Mouse (Mus musculus) monocyte, adult 2 months (primary cell): ENCODE data around the gene Snx32.
A peak's percentile ranks its signal among the peaks of the same experiment; 100 is the strongest.

ENCODE experiments used
- DNase-seq, 2 experiments: peaks; one replicate each; pipeline ENCODE4 v3.0.0; 2022; ENCODE audit warnings: low spot score in 2 of 2, low read depth in 1 of 2

Gene Snx32

DNA sequence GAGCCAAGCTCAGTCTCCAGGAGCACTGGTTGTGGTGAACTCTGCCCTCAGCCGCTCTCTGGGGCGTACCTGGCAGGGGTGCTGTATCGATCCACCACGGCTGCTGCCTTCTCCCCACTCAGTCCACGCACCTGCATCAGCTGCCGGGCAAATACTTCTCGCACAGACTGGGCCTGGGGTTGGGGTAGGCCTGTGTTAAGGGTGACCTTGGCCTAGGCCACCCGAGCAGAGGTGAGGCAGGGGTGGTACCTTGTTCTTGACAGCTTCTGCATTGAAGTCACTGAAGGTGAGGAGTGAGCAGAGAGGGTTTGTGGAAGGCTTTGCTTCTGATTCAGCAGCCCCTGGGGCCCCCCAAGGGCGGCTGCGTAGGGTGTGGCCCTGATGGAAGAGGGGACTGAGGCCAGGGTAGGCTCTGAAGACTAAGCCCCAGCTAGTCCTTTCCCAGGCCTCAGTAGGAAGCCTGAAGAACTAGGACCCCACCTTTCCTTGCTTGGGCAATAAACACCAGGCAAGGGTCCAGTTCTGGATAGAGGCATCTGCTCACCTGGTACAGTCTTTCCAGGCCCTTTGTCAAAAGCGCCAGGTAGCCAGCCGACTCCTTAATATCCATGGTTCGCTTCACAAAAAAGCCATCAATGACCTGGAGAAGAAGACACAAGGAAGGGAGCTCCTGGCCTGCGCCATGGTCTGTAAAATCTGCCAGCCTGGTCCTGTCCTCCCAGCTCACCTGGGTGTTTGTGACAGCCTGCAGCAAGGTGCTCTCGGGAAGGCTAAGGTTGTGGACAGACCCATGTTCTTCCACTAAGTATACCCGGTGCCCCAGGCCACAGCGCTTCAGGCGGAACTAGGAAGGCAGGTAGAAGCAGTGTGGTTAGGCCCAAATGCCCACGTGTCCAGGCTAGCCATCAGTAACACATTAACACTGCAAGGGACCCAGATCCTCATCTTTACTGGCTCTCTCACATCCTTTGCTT is 26.7 kb downstream of the Snx32 start:
- no peak for DNase-seq

DNA sequence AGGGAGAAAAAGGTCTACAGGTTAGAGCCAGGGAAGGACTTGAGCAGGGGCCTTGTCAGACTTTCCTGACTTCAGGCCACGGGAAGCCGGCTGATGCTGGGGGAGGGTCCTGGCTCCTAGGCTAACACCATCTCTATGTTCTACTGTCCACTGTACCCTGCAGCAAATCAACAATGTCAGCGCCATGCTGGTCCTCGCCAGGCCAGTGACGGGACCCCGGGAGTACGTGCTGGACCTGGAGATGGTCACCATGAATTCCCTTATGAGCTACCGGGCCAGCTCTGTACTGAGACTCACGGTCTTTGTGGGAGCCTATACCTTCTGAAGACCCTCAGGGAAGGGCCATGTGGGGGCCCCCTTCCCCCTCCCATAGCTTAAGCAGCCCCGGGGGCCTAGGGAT is 28.9 kb downstream of the Snx32 start:
- DNase-seq: no peak

DNA sequence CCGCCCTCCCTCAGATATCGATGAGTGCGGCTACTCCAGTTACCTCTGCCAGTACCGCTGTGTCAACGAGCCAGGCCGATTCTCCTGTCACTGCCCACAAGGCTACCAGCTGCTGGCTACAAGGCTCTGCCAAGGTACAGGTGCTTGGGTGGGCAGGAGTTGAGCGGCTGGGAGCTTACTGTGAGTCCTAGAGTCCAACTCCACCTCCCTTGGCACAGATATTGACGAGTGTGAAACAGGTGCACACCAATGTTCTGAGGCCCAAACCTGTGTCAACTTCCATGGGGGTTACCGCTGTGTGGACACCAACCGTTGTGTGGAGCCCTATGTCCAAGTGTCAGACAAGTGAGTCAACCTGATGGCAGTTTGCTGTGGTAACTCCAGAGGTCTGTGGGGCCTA is 30.3 kb downstream of the Snx32 start:
- no peak for DNase-seq

DNA sequence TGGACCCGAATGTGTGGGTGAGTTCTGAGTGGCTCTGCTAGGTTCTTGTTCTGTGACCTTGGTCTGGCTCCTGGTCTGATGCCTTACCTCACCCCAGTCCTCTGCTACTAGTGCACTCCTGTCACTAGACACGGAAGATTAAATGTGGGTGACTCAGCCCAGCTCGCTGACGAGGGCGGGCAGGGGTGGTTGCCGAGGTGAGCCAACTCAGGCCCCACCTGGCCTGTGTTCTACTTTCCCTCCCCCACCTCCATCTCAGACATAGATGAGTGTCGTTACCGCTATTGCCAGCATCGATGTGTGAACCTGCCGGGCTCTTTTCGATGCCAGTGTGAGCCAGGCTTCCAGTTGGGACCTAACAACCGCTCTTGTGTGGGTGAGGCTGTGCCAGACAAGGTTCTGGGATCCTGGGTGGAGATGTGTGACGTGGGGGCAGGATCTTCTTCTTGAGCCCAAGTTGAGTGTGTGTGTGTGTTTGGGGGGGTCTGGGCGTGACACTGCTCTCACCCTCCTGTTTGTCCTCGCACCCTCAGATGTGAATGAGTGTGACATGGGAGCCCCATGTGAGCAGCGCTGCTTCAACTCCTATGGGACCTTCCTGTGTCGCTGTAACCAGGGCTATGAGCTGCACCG is 32.6 kb downstream of the Snx32 start:
- no peak for DNase-seq

DNA sequence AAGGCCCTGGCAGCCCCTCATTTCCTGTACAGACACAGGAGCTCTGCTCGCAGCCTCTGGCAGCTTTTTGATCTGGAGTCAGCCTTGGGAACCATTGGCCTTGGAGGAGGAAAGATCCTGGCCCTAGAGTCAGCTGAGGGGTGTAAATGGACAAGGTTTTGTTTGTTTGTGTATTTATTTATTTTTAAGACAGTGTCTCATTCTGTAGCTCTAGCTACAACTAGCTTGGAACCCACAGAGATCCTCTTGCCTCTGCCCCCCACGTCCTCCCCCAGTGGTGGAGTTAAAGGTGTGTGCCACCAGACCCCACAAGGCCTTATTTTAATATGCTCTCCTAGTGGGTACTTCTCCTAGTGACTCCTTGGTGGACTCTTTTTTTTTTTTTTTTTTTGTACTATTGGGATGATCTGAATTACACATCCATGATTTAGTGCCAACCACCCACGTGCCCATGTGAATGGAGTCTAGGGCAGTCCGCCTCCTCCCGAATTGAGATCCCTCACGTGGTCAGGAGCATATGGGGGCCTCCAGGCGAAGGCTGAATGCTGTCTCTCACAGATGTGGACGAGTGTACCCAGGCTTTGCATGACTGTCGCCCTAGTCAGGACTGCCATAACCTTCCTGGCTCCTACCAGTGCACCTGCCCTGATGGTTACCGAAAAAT is 33.2 kb downstream of the Snx32 start:
- DNase-seq: no peak

DNA sequence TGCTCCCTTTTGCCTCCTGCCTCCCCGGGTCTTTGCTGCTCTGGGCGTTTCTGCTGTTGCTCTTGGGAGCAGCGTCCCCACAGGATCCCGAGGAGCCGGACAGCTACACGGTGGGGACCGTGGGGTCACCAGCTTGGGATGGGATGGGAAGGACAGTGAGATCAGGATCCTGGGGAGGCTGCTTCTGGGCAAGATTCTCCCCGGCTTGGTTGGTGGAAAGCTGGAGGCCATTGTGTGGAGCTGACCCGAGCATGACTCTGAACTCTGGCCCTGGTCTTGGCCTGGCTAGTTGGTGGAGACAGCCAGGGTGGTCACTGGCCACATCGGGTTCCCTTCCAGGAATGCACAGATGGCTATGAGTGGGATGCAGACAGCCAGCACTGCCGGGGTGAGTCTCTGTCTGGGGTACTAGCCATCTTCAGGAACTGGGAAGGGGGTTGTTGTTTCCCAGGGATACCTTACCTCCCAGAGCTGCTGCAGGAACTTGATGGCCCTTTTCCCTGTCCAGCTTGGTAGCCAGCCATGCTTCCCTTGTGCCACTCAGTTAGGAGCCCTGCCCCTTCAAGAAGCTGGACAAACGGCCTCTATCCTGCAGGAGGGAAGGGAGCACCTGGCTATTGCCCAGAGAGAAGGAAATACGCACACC is 35.1 kb downstream of the Snx32 start:
- DNase-seq: no peak

DNA sequence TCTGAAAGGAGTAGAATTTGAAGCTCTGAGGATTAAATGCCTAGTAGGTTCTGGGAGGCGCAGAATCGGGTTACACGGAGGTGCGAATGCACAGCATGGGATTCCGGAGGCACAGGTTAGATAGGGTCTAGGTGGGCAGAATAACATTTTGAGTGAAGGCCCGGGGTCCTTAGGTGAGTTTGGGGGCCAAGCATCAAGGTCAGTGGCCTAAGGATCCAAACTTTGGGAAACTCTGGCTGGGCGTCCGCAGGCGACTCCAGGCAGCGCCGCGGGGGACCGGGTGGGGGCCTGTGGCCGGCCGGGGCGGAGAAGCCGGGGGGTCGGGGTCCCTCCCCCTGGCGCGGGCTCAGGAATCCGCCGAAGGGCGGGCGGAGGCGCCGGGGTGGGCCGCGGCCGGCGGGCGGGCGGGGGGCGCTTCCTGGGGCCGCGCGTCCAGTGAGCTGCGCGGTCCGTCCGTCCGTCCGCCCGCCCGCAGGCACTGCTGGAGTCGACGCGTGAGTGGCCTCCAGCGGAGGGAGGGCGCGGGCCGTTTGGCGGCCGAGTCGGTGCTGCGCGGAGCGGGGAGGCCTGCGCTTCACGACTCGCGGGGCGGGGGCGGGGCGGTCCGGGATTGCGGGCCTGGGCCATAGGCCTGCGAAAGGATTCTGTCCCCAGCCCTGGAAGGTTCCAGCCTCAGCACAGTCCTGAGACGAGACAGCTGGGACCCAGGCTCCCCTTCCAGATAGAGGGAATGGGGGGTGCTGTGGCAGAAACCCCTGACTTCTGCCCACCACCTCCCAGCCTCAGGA is 35.9 kb downstream of the Snx32 start:
- no peak for DNase-seq

DNA sequence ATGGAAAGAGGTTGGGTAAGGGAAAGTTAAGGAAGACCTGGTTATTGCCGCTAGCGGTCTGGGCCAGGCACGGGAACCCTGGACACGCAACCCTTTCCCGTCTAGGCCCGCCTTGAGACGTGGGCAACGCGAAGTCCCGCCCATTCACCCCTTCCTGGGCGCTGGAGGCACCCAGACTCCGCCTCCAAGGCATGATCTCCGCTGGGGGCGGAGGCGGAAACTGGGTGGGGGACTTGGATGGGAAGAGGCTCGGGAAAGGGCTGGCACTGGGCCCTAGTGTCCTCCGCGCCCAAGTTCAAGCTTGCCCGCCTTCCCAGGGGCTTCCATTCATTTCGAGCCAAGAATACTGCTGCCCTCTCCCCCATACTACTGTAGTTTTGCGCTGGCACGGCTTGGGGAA is 36.6 kb downstream of the Snx32 start, which contains the start of gene Efemp2:
Efemp2 (plus strand) TSS at position 235 of the 400 bp plus-strand sequence.
- DNase-seq: no peak

DNA sequence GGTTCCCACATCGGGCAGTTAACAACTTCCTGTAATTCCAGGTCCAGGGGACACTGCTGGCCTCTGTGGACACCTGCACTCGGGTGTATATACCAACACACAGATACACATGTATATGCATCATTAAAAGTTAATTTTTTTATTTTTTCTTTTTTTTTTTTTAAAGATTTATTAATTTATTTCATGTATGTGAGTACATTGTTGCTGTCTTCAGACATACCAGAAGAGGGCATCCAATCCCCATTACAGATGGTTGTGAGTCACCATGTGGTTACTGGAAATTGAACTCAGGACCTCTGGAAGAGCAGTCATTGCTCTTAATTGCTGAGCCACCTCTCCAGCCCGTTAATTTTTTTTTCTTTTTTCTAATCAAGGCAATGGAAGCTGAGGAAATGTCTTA is 37.5 kb downstream of the Snx32 start:
- DNase-seq: no peak

DNA sequence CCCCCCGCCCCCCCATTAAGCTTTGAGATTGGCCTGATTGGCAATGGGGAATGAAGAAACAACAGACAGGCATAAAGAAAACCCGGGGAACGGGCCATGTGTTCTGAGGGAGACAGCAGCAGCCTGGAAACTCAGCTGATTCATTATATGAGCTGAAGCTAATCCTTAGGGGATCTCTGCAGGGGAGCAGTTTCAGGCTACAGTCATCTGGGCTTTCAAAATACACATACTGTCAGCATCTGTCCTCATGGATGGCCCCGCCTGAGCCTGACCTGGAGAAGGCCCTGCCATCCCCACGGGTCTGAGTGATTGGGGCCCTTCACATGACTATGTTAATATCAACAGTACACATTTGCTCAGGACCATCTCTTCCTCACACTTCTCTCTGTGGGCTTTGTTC is 38.5 kb downstream of the Snx32 start:
- no peak for DNase-seq

DNA sequence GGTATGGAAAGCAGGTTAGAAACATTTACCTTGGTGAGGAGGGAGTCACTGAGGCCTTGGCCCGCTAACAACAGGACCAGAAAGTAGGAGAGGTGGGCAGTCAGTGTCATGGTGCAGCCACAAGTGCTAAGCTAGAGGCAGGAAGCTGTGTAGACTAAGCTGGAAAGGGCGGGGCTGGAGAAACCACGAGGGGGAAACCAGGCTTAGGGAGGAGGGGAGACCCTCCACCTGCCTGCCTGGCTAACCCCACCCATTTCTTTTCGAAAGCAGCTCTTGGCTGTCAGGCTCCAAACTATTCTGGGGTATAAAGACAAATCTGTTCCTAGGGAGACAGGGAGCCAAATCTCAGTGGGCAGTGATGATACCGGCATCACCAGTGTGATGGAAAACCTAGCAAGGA is 42.0 kb downstream of the Snx32 start, which contains the start of gene Ctsw:
Ctsw (minus strand) TSS at position 134 of the 400 bp plus-strand sequence.
- DNase-seq: no peak

DNA sequence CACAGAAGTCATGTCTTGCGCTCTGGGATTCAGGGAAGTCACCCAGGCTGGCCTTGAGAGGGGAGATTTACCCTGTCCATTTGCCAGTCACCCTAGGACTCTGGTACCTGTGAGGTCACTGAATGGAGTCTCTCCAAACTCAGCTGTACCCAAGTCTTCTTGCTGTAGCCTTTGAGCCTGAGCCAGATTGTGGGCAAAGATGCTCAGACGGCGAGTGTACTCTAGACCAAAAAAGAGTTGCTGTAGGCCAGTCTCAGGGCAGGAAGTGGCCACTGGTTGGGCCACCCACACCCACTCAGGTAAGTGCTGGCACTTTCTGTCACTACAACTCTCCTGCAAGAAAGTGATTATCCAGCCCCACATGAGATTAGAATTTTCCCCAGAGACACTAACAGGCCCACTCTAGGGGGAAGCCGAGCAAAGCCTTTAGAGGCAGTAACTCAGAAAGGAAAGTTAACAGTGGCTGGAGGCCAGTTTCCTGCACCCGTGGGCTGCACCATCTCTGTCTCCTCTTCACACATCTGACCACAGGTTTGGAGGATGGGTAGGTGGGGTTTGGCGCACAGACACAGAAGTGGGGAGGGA is 43.3 kb downstream of the Snx32 start:
- DNase-seq: no peak

DNA sequence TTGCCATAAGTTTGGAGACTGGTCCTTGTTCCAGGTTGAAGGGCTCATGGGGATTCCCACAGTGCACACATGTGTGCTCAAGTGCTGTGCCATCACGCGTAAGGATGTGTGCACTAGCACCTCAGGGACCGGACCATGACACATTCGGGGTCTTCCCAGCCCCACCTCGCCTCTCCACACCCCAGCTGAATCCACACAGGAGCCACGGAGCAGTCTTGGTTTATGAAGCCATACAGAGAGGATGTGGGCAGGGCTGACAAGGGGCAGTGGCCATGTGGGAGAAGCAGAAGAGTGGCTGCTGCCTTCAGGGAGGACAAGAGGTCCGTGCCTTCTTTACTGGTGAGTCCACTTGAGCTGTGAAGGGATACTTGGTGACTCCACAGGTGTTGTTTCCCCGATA is 45.3 kb downstream of the Snx32 start:
- no peak for DNase-seq

DNA sequence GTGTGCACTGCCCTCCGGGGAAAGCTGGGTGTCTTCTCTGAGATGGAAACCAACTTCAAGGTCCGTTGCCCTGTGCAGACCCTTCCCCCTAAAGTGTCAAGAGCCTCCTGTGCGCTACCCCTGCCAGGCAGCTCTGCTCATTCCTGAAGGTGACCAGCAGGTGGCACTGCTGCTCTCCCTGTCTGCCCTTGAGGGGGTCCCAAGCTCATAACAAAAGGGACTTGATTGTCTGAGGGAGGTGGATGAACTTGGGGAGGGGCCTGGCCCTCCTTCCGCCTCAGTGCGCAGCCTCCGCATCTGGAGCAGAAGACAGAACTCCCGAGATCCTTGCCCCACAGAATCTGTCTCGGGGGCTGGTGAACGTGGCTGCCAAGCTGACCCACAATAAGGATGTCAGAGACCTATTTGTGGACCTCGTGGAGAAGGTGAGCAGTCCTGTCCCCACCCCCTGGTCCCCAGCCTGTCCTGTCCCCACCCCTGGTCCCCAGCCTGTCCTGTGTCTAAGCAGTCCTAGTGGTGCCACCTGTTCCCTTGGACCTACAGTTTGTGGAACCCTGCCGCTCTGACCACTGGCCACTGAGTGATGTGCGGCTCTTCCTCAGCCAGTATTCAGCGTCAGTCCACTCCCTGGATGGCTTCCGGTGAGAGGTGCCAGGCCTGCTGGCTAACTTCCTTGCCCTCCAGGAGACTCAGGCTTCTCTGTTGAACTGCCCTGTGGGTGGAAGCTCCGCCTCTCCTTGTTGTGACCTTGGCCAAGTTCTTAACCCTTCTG is 46.4 kb downstream of the Snx32 start:
- DNase-seq: no peak

DNA sequence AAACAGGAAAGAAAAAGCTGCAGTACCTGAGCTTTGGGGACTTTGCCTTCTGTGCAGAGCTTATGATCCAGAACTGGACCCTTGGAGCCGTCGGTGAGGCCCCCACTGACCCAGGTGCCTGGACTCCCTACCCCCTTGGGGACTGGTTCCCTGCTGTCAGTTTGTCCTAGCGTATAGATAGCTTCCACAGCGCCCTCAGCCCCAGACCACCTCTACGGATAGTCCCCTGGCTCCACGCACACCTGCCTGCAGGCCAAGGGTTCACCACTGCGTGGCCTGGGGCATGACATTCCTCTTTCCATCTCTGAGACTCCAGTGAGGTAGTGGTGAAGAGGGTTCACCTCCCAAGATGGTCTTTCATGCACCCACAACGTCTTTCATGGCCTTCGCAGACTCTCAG is 47.1 kb downstream of the Snx32 start:
- DNase-seq: no peak

DNA sequence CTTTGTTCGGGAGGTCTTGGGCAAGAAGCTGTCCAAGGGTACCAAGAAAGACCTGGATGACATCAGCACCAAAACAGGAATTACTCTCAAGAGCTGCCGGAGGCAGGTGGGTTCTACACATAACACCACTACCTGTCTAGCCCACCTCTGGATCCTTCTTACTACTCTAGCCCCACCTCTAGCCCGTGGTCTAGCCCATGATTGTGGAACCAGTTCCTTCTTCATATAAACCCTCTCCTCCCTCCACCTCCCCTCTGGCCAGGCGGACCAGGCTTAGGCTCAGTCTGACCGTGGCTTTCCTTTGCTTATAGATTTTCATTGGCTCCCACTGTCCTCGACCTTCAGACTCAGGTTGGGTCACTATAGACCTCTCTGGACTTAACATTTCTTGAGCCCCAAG is 48.9 kb downstream of the Snx32 start:
- DNase-seq: no peak

DNA sequence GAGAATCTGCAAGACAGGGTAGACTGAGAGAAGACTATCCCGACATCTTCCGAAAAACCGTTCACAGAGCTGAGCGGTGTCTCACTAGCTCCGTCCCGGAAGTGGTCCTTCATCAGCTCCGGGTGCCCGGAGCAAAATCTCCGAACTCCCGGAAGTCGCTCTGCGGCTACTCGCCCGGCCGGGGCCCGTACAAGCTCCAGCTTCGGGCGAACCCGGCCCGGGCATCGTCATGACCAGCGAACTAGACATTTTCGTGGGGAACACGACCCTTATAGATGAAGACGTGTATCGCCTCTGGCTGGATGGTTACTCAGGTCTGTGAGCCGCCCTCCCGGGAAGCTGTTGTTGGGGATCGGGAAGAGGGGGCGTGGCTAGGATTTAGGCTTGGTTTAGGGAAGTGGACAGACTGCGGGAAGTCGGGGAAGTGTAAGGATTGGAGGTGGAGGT is 49.9 kb downstream of the Snx32 start, which contains the start of gene Fibp:
Fibp (plus strand) TSS at position 151 of the 447 bp plus-strand sequence.
- peak; percentile 73 to 84 for DNase-seq

DNA sequence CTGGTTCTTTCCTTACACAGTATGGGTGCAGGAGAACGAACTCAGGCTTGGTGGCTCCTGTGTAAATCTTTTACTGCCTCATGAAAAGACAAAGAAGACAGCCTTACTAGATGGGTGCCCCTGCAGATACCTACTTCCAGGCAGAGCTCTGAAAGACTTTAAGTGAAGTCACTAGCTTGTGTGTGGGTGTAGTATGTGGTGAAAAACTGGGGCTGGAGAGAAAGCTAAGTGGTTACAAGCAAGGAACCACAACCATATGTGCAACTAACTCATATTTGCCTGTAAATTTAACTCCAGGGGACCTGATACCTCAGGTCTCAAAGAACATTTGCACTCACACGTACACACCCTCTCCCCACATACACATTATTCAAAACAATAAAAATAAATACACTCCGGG is 50.4 kb downstream of the Snx32 start:
- no peak for DNase-seq

DNA sequence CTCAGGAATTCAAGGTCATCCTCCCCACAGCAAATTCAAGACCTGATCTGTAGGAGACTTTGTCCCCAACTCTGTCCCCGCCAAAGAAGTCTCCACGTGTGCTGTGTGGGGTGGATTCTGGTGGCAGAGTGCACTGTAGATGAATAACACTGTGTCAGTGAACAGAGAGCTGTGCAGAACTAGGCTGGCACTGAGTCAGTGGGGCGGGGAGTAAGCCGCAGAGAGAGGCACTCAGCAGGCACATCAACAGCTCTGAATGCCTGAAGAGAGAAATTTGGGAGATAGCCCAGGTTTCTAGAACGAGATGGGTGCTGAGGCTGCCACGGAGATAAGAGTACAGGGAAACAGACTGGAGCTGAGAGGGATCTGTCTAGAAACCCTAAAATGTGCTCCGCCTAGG is 51.3 kb downstream of the Snx32 start:
- DNase-seq: no peak
